Mouse (Mus musculus): ENCODE measurements at regions not wholly inside any gene's neighbourhood (a gene's known extent, or its start where the extent isn't known, plus 50 kb on each side); places are given as distances from the start of the nearest gene placed in this dataset.
"Not testable (repeated sequence)": the region's sequence is repeated elsewhere in the genome, so short reads cannot be mapped to it uniquely, and the experiment has no call there.

- Histone ChIP-seq H3K27ac (ENCODE audit: control insufficient read depth, insufficient read depth, low read depth, low read length) (no peak overlapping the region), H3K27me3 (ENCODE audit: control insufficient read depth, insufficient read depth, low read length) (no peaks in the 10 kb centered on the region), H3K4me1 (ENCODE audit: control insufficient read depth, insufficient read depth, low read length) (no peaks in the 10 kb centered on the region; the same call in 1 of the 2 replicates), H3K36me3 (ENCODE audit: control insufficient read depth, insufficient read depth, low read length) (no peaks in the 10 kb centered on the region), H3K4me3 (ENCODE audit: control insufficient read depth, low read depth, low read length) (no peak overlapping the region)
- no peak for TF ChIP-seq CTCF (IDR thresholded peaks at IDR 0.05; ENCODE audit: control insufficient read depth, insufficient read depth, insufficient replicate concordance, low read depth, low read length)
- no peak for TF ChIP-seq POLR2A (IDR thresholded peaks at IDR 0.05; ENCODE audit: control insufficient read depth, low read depth, low read length)
Observed at GRCm38 (mm10) chr3:9066374-9066773, 543.5 kb downstream of the Zfp704 start.

GRCm38 (mm10) chr3:9065892-9066291 lies 544.0 kb downstream of the Zfp704 start:
- H3K27me3 ChIP-seq (ENCODE audit: control insufficient read depth, insufficient read depth, low read length) = no peaks in the 10 kb centered on the region
- H3K4me1 ChIP-seq (ENCODE audit: control insufficient read depth, insufficient read depth, low read length) = no peaks in the 10 kb centered on the region; the same call in 1 of the 2 replicates
- H3K36me3 ChIP-seq (ENCODE audit: control insufficient read depth, insufficient read depth, low read length) = no peaks in the 10 kb centered on the region
- no peak overlapping the region for H3K4me3 ChIP-seq (ENCODE audit: control insufficient read depth, low read depth, low read length)
- TF ChIP-seq CTCF (IDR thresholded peaks at IDR 0.05; ENCODE audit: control insufficient read depth, insufficient read depth, insufficient replicate concordance, low read depth, low read length) (no peak), POLR2A (IDR thresholded peaks at IDR 0.05; ENCODE audit: control insufficient read depth, low read depth, low read length) (no peak)
- no peak overlapping the region for H3K27ac ChIP-seq (ENCODE audit: control insufficient read depth, insufficient read depth, low read depth, low read length)

DNA sequence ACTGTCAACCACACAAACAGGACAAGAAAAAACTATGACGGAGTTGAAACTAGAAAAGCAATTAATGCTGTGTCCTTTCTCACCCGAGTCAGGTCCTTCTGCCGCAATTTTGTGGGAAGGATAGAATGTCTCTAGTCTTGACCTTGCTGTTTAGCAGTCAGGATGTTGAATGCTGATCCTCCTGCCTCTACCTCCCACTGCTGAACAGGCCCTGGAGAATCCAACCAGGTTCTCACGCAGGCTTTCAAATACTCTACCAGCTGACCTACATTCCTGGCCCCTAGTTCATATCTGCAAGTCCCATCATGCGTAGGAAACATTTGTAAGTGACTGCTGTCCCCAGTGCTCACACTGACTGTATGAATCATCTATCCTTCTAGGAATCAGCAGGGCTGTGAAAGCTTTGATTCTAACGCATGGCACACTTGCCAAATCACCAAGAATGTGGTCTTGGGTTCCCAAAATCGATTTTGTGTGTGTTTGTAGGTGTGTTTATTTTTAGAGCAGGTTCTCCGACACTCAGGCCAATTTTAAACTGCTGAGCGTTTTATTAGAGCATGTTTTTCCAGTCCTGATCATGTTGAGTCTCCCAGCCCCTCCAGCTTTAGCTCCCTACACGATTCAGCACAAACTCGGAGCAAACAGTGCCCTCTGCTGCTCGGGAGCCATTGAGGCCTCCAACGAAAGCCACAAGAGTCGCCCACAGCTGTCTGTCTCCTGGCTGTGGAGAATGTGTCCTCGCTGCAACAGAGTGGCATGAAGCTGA lies 545.4 kb downstream of the Zfp704 start:
- H3K36me3 ChIP-seq (ENCODE audit: control insufficient read depth, insufficient read depth, low read length) = no peaks in the 10 kb centered on the region
- no peak overlapping the region for H3K27ac ChIP-seq (ENCODE audit: control insufficient read depth, insufficient read depth, low read depth, low read length)
- H3K4me3 ChIP-seq (ENCODE audit: control insufficient read depth, low read depth, low read length) = no peak overlapping the region
- no peaks in the 10 kb centered on the region; the same call in 1 of the 2 replicates for H3K4me1 ChIP-seq (ENCODE audit: control insufficient read depth, insufficient read depth, low read length)
- TF ChIP-seq POLR2A (IDR thresholded peaks at IDR 0.05; ENCODE audit: control insufficient read depth, low read depth, low read length) (no peak), CTCF (IDR thresholded peaks at IDR 0.05; ENCODE audit: control insufficient read depth, insufficient read depth, insufficient replicate concordance, low read depth, low read length) (peak; percentile 29; the same call in 1 of the 2 replicates)
- no peaks in the 10 kb centered on the region for H3K27me3 ChIP-seq (ENCODE audit: control insufficient read depth, insufficient read depth, low read length)

- Histone ChIP-seq H3K4me1 (ENCODE audit: control insufficient read depth, insufficient read depth, low read length) (no peaks in the 10 kb centered on the region; the same call in 1 of the 2 replicates), H3K36me3 (ENCODE audit: control insufficient read depth, insufficient read depth, low read length) (no peaks in the 10 kb centered on the region), H3K4me3 (ENCODE audit: control insufficient read depth, low read depth, low read length) (no peak overlapping the region), H3K27me3 (ENCODE audit: control insufficient read depth, insufficient read depth, low read length) (no peaks in the 10 kb centered on the region), H3K27ac (ENCODE audit: control insufficient read depth, insufficient read depth, low read depth, low read length) (no peak overlapping the region)
- no peak for TF ChIP-seq POLR2A (IDR thresholded peaks at IDR 0.05; ENCODE audit: control insufficient read depth, low read depth, low read length)
- TF ChIP-seq CTCF (IDR thresholded peaks at IDR 0.05; ENCODE audit: control insufficient read depth, insufficient read depth, insufficient replicate concordance, low read depth, low read length) = no peak
Observed at GRCm38 (mm10) chr3:9063662-9064061, 546.2 kb downstream of the Zfp704 start.

DNA sequence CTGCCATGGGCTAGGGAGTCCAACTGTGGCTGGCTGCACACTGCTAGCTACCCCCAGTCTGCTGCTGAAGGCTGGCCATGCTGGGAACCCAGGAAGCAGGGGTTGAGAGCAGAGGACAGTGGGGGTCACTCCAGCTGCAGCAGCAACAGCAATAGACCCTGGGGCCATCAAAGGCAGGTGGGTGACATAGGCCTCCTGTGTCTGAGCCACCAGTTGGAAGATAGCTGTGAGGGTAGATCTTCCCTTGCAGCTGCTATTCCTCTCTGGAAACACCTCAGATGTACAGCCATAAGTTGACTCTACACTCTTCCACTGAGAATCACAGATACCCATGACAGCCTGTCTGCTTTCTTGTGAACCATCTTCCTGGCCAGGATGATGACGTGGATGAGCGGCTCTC lies 548.5 kb downstream of the Zfp704 start:
- no peak for TF ChIP-seq CTCF (IDR thresholded peaks at IDR 0.05; ENCODE audit: control insufficient read depth, insufficient read depth, insufficient replicate concordance, low read depth, low read length)
- Histone ChIP-seq H3K27ac (ENCODE audit: control insufficient read depth, insufficient read depth, low read depth, low read length) (peak overlapping the region; percentile 55), H3K27me3 (ENCODE audit: control insufficient read depth, insufficient read depth, low read length) (no peaks in the 10 kb centered on the region), H3K36me3 (ENCODE audit: control insufficient read depth, insufficient read depth, low read length) (no peaks in the 10 kb centered on the region), H3K4me1 (ENCODE audit: control insufficient read depth, insufficient read depth, low read length) (no peaks in the 10 kb centered on the region; the same call in 1 of the 2 replicates), H3K4me3 (ENCODE audit: control insufficient read depth, low read depth, low read length) (peak overlapping the region; percentile 40)

- H3K4me1 ChIP-seq (ENCODE audit: control insufficient read depth, insufficient read depth, low read length); H3K4me3 ChIP-seq (ENCODE audit: control insufficient read depth, low read depth, low read length); H3K36me3 ChIP-seq (ENCODE audit: control insufficient read depth, insufficient read depth, low read length); H3K27ac ChIP-seq (ENCODE audit: control insufficient read depth, insufficient read depth, low read depth, low read length); H3K27me3 ChIP-seq (ENCODE audit: control insufficient read depth, insufficient read depth, low read length): not testable (repeated sequence)
Observed at GRCm38 (mm10) chr3:9057703-9058102, 552.2 kb downstream of the Zfp704 start.

DNA sequence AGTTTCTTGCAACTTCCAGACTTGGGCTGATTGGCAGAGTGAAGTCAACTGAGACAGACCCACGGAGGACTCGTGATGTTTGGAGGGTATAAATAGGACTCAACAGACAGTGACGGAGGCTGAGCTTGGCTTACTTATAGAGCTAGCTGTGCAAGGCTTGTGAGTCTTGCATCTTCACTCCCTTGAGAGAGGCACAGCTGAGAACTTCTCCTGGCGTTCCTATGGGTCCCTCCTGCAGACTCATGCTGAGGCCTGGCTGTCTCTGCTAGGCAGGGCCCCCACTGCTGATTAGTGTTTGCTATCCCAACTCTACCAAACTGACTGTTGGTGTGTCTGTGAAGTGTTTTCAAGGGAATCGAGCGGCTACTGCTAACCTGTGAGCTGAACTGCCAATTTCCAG lies 553.0 kb downstream of the Zfp704 start:
- TF ChIP-seq CTCF (IDR thresholded peaks at IDR 0.05; ENCODE audit: control insufficient read depth, insufficient read depth, insufficient replicate concordance, low read depth, low read length) (no peak), POLR2A (IDR thresholded peaks at IDR 0.05; ENCODE audit: control insufficient read depth, low read depth, low read length) (no peak)
- Histone ChIP-seq H3K27ac (ENCODE audit: control insufficient read depth, insufficient read depth, low read depth, low read length) (no peak overlapping the region), H3K36me3 (ENCODE audit: control insufficient read depth, insufficient read depth, low read length) (no peaks in the 10 kb centered on the region), H3K27me3 (ENCODE audit: control insufficient read depth, insufficient read depth, low read length) (no peaks in the 10 kb centered on the region), H3K4me3 (ENCODE audit: control insufficient read depth, low read depth, low read length) (no peak overlapping the region), H3K4me1 (ENCODE audit: control insufficient read depth, insufficient read depth, low read length) (no peaks in the 10 kb centered on the region)

DNA sequence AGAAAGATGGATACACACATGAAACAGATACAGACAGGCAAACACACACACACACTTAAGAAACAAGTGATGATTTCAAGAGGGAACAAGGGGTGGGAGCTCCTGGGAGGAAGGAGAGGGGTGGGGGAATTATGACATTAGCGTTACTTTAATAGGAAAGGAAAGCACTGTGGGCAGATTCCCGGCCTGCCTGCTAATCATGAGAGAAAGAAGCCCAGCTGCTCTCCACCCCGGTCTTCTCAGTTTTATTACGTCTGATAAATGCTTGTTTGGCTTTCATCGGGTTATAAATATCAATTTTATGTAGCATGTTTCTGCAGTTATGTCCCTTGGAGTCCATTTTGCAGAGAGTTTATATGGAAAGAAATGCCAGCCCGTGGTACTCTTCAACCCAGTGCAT lies 554.1 kb downstream of the Zfp704 start:
- Histone ChIP-seq H3K36me3 (ENCODE audit: control insufficient read depth, insufficient read depth, low read length) (no peaks in the 10 kb centered on the region), H3K27me3 (ENCODE audit: control insufficient read depth, insufficient read depth, low read length) (no peaks in the 10 kb centered on the region), H3K4me1 (ENCODE audit: control insufficient read depth, insufficient read depth, low read length) (no peaks in the 10 kb centered on the region), H3K27ac (ENCODE audit: control insufficient read depth, insufficient read depth, low read depth, low read length) (no peak overlapping the region), H3K4me3 (ENCODE audit: control insufficient read depth, low read depth, low read length) (no peak overlapping the region)
- TF ChIP-seq CTCF (IDR thresholded peaks at IDR 0.05; ENCODE audit: control insufficient read depth, insufficient read depth, insufficient replicate concordance, low read depth, low read length) (no peak), POLR2A (IDR thresholded peaks at IDR 0.05; ENCODE audit: control insufficient read depth, low read depth, low read length) (no peak)
